Mouse (Mus musculus): Measurements from ENCODE around the gene H13. TPM values are rescaled to one million over a fixed set of nuclear protein-coding genes. Genes with fewer than 3 reads are reported as not detected.
A peak's percentile ranks its signal among the peaks of the same experiment; 100 is the strongest.

H13 gene
- polyA plus RNA-seq, 1 experiment: 48.1 TPM

GRCm38 (mm10) chr2:152669639-152670484 is 601 bp downstream of the H13 start:
- TF ChIP-seq CTCF (IDR thresholded peaks at IDR 0.05; ENCODE audit: low read depth, low read length): no peak
- no peak for TF ChIP-seq POLR2A (IDR thresholded peaks at IDR 0.05; ENCODE audit: insufficient read depth, low read length)
- no peak for TF ChIP-seq EP300 (IDR thresholded peaks at IDR 0.05; ENCODE audit: insufficient read depth, low read depth, low read length)
- Histone ChIP-seq H3K4me1 (ENCODE audit: control insufficient read depth, insufficient read depth, low read length) (peaks cover 2% of the 10 kb centered on the region), H3K27me3 (ENCODE audit: control insufficient read depth, insufficient read depth, low read length, poor library complexity, severe bottlenecking) (no peaks in the 10 kb centered on the region), H3K4me3 (ENCODE audit: low read depth, low read length) (peak overlapping the region; percentile 84), H3K9ac (ENCODE audit: low read depth, poor library complexity, severe bottlenecking) (peak overlapping the region; percentile 79), H3K27ac (ENCODE audit: insufficient read depth, low read length) (no peak overlapping the region), H3K9me3 (replicated peaks; ENCODE audit: control insufficient read depth, insufficient read depth, low read length, poor library complexity, severe bottlenecking) (no peaks in the 10 kb centered on the region), H3K36me3 (ENCODE audit: control insufficient read depth, insufficient read depth, low read length, poor library complexity, severe bottlenecking) (no peaks in the 10 kb centered on the region; the same call in none of the 2 replicates)

- H3K9me3 ChIP-seq (replicated peaks; ENCODE audit: control insufficient read depth, insufficient read depth, low read length, poor library complexity, severe bottlenecking): no peaks in the 10 kb centered on the region
- no peak overlapping the region for H3K9ac ChIP-seq (ENCODE audit: low read depth, poor library complexity, severe bottlenecking)
- H3K27me3 ChIP-seq (ENCODE audit: control insufficient read depth, insufficient read depth, low read length, poor library complexity, severe bottlenecking): no peaks in the 10 kb centered on the region
- H3K4me1 ChIP-seq (ENCODE audit: control insufficient read depth, insufficient read depth, low read length): peaks cover 2% of the 10 kb centered on the region
- no peak for TF ChIP-seq EP300 (IDR thresholded peaks at IDR 0.05; ENCODE audit: insufficient read depth, low read depth, low read length)
- TF ChIP-seq CTCF (IDR thresholded peaks at IDR 0.05; ENCODE audit: low read depth, low read length): no peak
- no peak for TF ChIP-seq POLR2A (IDR thresholded peaks at IDR 0.05; ENCODE audit: insufficient read depth, low read length)
- H3K36me3 ChIP-seq (ENCODE audit: control insufficient read depth, insufficient read depth, low read length, poor library complexity, severe bottlenecking): no peaks in the 10 kb centered on the region; the same call in none of the 2 replicates
- no peak overlapping the region for H3K4me3 ChIP-seq (ENCODE audit: low read depth, low read length)
- H3K27ac ChIP-seq (ENCODE audit: insufficient read depth, low read length): no peak overlapping the region
Measured at GRCm38 (mm10) chr2:152670983-152671641, 1.9 kb downstream of the H13 start.

- Histone ChIP-seq H3K4me3 (ENCODE audit: low read depth, low read length) (no peak overlapping the region), H3K4me1 (ENCODE audit: control insufficient read depth, insufficient read depth, low read length) (peaks cover 2% of the 10 kb centered on the region), H3K27me3 (ENCODE audit: control insufficient read depth, insufficient read depth, low read length, poor library complexity, severe bottlenecking) (no peaks in the 10 kb centered on the region), H3K9ac (ENCODE audit: low read depth, poor library complexity, severe bottlenecking) (no peak overlapping the region), H3K27ac (ENCODE audit: insufficient read depth, low read length) (no peak overlapping the region), H3K9me3 (replicated peaks; ENCODE audit: control insufficient read depth, insufficient read depth, low read length, poor library complexity, severe bottlenecking) (no peaks in the 10 kb centered on the region), H3K36me3 (ENCODE audit: control insufficient read depth, insufficient read depth, low read length, poor library complexity, severe bottlenecking) (no peaks in the 10 kb centered on the region; the same call in none of the 2 replicates)
- TF ChIP-seq CTCF (IDR thresholded peaks at IDR 0.05; ENCODE audit: low read depth, low read length) (peak; percentile 49), EP300 (IDR thresholded peaks at IDR 0.05; ENCODE audit: insufficient read depth, low read depth, low read length) (no peak)
Measured at GRCm38 (mm10) chr2:152671642-152671999, 2.4 kb downstream of the H13 start.

GRCm38 (mm10) chr2:152672166-152672565 is 2.9 kb downstream of the H13 start:
- no peaks in the 10 kb centered on the region for H3K27me3 ChIP-seq (ENCODE audit: control insufficient read depth, insufficient read depth, low read length, poor library complexity, severe bottlenecking)
- peaks cover 2% of the 10 kb centered on the region for H3K4me1 ChIP-seq (ENCODE audit: control insufficient read depth, insufficient read depth, low read length)
- no peak overlapping the region for H3K9ac ChIP-seq (ENCODE audit: low read depth, poor library complexity, severe bottlenecking)
- peaks cover 1% of the 10 kb centered on the region for H3K36me3 ChIP-seq (ENCODE audit: control insufficient read depth, insufficient read depth, low read length, poor library complexity, severe bottlenecking)
- TF ChIP-seq CTCF (IDR thresholded peaks at IDR 0.05; ENCODE audit: low read depth, low read length) (no peak), EP300 (IDR thresholded peaks at IDR 0.05; ENCODE audit: insufficient read depth, low read depth, low read length) (no peak), POLR2A (IDR thresholded peaks at IDR 0.05; ENCODE audit: insufficient read depth, low read length) (no peak)
- no peak overlapping the region for H3K4me3 ChIP-seq (ENCODE audit: low read depth, low read length)
- no peak overlapping the region for H3K27ac ChIP-seq (ENCODE audit: insufficient read depth, low read length)
- H3K9me3 ChIP-seq (replicated peaks; ENCODE audit: control insufficient read depth, insufficient read depth, low read length, poor library complexity, severe bottlenecking): no peaks in the 10 kb centered on the region

GRCm38 (mm10) chr2:152674148-152674547 is 4.9 kb downstream of the H13 start:
- Histone ChIP-seq H3K27ac (ENCODE audit: insufficient read depth, low read length) (no peak overlapping the region), H3K4me3 (ENCODE audit: low read depth, low read length) (no peak overlapping the region), H3K27me3 (ENCODE audit: control insufficient read depth, insufficient read depth, low read length, poor library complexity, severe bottlenecking) (no peaks in the 10 kb centered on the region), H3K4me1 (ENCODE audit: control insufficient read depth, insufficient read depth, low read length) (peaks cover 2% of the 10 kb centered on the region), H3K36me3 (ENCODE audit: control insufficient read depth, insufficient read depth, low read length, poor library complexity, severe bottlenecking) (peaks cover 12% of the 10 kb centered on the region), H3K9ac (ENCODE audit: low read depth, poor library complexity, severe bottlenecking) (no peak overlapping the region), H3K9me3 (replicated peaks; ENCODE audit: control insufficient read depth, insufficient read depth, low read length, poor library complexity, severe bottlenecking) (no peaks in the 10 kb centered on the region)
- TF ChIP-seq CTCF (IDR thresholded peaks at IDR 0.05; ENCODE audit: low read depth, low read length) (no peak), EP300 (IDR thresholded peaks at IDR 0.05; ENCODE audit: insufficient read depth, low read depth, low read length) (no peak), POLR2A (IDR thresholded peaks at IDR 0.05; ENCODE audit: insufficient read depth, low read length) (no peak)

Data from ES-Bruce4 (cell line).